Mouse (Mus musculus): ENCODE data around the gene Cpsf6.

DNA sequence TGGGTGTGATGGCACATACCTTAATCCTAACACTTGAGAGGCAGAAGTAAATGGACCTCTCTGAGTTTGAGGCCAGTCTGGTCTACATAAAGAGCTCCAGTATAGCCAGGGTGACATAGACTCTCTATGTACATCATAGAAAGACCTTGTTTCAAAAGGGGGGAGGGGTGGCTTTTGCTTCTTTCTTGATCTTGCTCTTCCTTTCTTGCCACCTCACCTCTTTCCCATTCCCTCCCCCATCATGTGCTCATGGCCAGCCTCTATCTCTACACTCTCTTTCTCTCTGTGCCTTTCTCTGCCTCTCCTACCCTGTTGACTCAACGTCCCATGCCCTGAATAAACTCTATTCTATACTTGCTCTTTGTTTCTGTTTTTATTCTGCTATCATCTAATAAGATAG is 6.4 kb upstream of the Cpsf6 start:
- no peak for TF ChIP-seq CTCF (IDR thresholded peaks at IDR 0.05; ENCODE audit: low read depth, low read length)
- TF ChIP-seq POLR2A (IDR thresholded peaks at IDR 0.05; ENCODE audit: borderline replicate concordance, low read depth, low read length): no peak

Data from bone marrow macrophage, adult 2 months (primary cell).